Mouse (Mus musculus): Measurements from ENCODE around the gene Sh3gl1.

The Sh3gl1 gene

DNA sequence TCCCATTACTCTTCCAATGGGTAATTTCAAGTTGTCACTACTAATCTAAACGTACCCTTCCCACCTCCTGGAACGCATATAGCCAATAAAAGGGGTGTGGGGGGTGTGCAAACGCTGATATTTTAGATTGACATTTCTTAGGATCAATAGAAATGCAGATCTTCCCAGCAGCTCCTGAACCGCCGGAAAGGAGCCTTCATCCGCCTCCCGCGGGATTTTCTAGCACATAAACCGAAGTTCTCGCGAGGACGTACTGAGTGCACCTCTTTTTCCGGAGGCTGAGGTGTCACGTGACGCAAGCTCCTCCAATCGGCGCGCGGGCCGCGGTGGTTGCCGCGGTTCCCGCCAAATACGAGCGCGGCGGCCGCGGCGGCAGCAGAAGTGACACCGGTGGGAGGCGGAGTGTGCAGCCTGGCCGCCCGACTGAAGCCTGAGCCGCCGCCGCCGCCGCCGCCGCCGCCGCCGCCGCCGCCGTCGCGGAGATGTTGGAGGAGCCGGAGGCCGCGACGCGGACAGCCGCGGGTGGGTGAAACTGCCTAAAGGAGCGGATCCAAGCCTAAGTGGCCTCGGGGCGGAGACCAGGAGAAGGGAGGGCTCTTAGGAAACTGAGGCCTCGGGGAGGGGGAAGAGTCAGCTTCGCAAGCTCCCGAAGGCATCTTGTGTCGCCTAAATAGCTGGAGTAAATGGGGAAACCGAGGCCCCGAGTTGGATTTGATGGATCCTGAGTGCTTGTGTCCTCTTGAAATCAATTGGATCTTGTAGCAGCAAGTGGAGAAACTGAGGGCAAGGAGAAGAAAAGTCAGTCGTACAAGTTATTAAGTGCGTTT, 3.8 kb upstream of the Sh3gl1 start, which contains the start of gene Chaf1a:
Gene Chaf1a (plus strand): TSS at position 410 of the 827 bp plus-strand sequence.
- peak; percentile 99 for DNase-seq (ENCODE audit: extremely low read depth, low read depth)

DNA sequence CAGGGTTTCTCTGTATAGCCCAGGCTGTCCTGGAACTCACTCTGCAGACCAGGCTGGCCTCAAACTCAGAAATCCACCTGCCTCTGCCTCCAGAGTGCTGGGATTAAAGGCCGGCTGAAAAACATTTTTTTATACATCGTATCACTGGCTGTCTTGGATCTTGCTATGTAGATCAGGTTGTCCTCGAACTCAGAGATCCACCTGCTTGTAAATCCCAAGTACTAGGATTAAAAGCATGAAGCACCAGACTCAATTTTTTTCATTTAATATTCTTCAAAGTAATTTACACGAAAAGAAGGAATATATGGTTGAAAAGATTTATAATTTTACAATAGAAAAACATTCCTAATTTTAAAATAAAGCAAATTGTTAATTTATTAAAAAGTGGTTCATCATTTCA, 2.9 kb upstream of the Sh3gl1 start:
- no peak for DNase-seq (ENCODE audit: extremely low read depth, low read depth)

GRCm38 (mm10) chr17:56038583-56039261, 2.3 kb upstream of the Sh3gl1 start:
- DNase-seq (ENCODE audit: extremely low read depth, low read depth) = no peak

DNA sequence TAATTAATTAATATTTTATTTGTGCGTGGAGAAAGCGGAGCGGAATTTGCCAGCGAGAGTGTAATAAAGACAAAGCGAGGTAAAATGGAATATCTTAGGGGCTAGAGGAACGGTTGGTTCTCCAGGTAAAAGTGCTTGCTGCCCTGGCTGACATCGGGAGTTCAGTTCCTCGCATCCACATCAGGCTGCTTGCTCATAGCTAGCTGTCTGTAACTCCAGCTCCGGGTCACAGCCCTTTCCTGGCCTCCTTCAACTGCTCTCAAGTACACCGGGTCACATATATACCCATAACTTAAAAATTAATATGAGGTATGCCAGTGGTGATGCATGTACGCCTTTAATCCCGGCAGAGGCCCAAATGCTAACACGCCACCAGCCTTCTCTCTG, 459 bp upstream of the Sh3gl1 start:
- DNase-seq (ENCODE audit: extremely low read depth, low read depth) = no peak

DNA sequence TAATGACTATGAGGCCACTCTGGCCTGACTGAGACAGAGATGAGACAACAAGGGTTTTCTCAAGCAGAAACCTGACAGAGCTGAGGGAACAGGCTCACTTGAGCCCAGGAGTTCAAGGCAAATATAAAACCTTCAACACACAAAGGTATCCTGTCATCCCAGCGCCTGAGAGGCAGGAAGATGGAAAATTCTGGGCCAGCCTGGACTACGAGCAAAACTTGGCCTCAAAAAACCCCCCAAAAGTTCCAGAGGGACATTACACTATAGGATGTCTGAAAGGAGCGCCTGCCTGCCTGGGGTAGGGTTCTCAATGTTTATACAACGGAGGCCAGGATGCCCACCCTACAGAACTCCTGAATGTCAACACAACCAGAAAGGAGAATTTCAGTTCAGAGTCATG, 1.2 kb downstream of the Sh3gl1 start:
- DNase-seq (ENCODE audit: extremely low read depth, low read depth) = no peak

DNA sequence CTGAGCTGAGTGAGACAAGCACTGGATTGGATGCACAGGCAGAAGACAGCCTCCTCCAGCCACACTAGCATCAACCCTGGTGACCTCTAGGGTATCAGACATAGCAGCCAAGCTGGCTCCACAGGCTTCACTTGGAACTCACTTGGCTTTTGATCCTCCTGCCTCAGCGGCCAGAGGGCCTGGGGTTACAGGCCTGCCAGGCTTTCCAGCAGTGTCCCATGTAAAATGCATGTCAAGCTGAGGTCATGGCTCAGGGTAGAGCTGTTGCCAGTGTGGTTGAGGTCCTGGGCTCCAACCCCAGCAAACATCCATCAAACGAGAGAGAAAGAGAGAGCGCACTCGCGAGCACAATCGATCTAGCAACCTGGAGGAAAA, 1.7 kb downstream of the Sh3gl1 start:
- no peak for DNase-seq (ENCODE audit: extremely low read depth, low read depth)

DNA sequence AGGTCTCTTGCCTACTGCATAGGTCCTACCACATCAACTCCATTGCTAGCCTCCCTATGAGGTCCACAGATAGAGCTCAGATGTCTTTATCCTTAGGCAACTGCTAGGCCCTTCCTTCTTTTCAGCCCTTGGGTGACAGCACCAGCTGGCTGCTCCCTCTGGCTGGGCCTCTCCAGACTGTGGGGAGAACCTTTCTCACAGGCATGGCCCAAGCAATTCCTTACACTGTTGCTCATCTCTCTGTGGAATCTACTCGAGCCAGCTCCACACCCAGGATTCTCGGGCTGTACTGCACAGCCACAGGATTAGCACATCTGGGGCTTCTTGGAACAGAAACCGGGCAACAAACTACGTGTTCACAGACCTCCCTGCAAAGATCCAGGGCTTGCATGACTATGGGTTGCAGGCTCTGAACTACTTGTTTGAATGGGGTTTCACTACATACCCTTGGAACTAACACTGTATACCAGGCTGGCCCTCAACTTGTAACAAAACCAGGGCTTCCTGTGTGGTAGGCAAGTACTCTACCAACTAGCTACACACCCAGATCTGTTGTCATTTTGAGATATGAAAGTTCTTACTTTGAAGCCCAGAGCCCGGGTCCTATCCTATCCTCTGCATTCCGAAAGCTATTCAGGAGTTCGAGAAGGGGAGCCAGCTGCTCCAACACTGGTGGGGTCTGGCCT, 2.3 kb downstream of the Sh3gl1 start:
- no peak for DNase-seq (ENCODE audit: extremely low read depth, low read depth)

GRCm38 (mm10) chr17:56032831-56033230, 3.6 kb downstream of the Sh3gl1 start:
- no peak for DNase-seq (ENCODE audit: extremely low read depth, low read depth)

DNA sequence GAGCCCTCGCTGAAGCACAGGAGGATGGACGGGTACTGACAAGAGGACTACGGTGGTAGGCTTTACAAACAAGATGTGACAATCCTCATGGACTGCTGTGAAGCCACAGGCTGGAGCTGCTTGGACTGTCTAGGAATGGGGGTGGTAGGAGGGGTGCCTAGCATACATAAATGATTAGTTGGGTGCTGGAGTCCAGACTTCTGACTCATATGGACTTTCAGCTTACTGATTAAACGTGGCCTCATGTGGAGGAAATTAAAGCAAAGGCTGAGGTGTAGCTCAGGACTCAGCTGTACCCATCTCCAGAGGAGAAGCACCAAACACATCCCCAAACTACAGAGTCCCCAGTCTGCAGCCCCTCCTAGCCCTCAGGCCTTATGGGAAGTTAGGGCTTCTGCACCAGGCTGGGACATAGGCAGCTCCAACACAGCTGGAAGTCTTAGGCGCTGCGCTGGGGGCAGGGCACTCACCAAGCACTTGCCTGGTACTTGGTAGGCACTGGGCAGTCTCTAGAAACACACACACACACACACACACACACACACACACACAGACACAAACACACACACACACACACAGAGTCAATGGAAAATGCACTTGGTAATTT, 4.2 kb downstream of the Sh3gl1 start:
- DNase-seq (ENCODE audit: extremely low read depth, low read depth) = no peak

DNA sequence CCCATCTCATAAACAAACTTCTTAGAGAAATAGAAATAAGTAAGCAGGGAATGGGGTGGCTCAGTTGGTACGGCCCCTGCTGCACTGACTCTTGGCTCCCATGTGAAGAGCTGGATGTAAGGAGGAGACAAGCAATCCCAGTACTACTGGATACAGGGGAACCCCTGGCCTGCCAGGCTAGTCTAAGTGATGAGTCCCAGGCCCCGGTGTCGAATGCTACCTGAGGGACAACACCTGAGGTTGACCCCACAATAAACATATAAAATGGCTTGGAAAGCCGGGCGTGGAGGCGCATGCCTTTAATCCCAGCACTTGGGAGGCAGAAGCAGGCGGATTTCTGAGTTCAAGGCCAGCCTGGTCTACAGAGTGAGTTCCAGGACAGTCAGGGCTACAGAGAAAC, 5.0 kb downstream of the Sh3gl1 start:
- no peak for DNase-seq (ENCODE audit: extremely low read depth, low read depth)

- DNase-seq (ENCODE audit: extremely low read depth, low read depth) = peak; percentile 77
Observed at GRCm38 (mm10) chr17:56030919-56031318, 5.5 kb downstream of the Sh3gl1 start.

DNA sequence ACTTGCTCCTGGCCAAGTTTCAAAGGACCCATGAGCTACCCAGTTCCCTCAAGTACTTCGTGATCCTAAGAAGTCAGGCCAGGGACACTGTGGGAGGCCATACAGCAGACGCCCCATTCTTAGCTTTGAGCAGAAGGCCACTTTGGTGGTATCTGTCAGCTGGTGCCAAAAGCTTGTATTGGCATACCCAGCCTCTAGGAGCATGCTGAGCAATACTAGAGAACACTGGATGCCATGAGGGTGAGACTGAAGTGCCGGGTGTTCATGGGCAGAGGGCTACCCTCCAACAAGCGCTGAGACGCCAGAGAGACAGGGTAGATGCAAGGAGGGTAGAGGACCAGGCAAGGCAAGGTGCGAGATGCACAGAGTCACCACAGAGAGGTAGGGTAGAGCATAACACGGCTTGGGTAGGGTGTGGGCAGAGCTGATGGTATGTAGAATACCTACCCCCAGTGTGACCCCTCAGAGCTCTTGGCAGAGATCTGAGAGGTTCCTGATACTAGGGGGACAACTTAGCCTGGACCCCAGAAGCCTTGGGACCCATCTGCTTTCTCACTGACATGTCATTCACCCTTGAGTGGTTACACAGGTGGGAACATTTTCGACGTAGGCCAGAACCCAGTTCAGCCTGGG, 6.1 kb downstream of the Sh3gl1 start:
- DNase-seq (ENCODE audit: extremely low read depth, low read depth) = no peak

DNA sequence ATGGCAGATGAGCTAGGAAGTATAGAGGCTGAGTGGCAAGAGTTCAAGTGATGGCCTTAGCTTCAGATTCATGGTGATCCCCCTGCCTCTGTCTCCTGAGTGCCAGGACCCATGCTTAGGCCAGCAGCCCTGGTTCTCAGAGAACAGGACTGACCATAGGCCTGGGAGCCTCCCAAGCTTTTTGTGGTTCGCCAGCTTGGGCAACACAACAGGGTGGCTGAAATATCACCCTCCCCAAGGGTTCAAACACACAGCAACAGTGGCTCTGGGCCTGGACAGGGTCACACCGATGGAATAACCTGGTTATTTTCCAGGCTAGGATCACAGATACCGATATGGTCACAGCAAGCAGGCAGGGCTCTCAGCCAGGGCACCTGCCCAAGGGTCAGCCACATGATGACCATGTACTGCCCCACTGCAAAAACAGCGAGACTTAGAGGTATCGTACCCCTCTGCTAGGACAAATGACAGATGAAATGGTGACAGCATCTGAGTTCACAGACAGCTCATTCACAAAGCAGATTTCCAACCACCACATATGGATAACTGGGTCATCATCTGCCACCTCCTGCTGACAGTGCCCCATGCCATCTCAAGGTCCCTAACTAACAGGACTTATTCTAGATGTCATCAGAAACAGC, 8.5 kb downstream of the Sh3gl1 start:
- DNase-seq (ENCODE audit: extremely low read depth, low read depth) = no peak

- DNase-seq (ENCODE audit: extremely low read depth, low read depth) = no peak
Observed at GRCm38 (mm10) chr17:56026881-56027280, 9.6 kb downstream of the Sh3gl1 start.

DNA sequence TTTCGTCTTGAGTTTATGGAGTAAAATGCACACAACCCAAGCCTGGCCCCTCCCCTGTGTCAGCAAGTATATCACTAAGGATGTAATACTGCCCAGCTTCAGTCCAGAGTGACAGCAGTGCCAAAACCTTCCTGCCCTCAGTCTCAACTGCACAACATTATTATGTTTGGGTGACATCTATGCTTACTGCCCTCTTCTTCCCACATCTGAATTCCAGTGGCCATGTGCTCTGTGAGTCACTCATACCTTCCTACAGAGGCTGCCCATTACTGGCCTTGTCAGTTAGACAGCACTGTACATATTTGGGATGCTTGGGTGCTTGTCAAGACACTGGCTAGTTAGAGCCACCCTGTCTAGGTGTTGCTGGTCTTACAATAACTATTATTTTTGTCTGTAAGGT, 10.1 kb downstream of the Sh3gl1 start:
- DNase-seq (ENCODE audit: extremely low read depth, low read depth) = no peak

GRCm38 (mm10) chr17:56024931-56025330, 11.5 kb downstream of the Sh3gl1 start:
- no peak for DNase-seq (ENCODE audit: extremely low read depth, low read depth)

GRCm38 (mm10) chr17:56024476-56024875, 12.0 kb downstream of the Sh3gl1 start:
- no peak for DNase-seq (ENCODE audit: extremely low read depth, low read depth)

DNA sequence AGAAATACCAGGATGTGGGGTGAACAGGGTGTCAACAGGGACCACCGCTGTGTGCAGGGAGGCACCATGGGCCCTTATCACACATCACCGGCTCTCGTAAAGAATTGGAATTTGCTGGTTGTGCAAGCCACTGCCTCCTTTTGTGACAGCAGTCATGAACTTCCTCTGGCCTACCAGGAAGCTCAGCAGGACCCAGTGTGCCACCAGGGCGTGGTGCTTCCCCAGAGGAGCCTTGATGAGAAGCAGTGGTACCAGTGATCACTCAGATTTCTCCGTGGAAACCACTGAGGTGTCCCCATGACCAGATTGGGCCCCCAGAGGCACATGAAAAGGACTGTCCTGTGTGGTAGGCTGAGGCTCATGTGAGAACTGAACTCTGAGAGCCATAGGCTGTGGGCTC, 13.0 kb downstream of the Sh3gl1 start:
- DNase-seq (ENCODE audit: extremely low read depth, low read depth) = no peak

DNA sequence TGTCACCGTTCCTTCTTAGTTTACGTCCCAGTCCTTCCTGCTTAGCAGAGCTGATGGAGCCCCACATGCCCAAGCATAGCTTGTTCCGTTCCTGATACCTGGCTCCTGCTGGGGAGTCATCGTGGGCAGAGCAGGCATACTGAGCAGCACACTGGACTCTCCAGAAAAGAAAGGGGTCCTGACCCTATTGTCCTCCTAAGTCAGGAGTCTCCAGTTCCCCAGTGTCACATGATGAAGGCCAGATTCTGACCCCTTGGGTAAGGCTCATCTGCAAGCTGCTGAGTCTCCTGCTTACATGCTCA, 13.5 kb downstream of the Sh3gl1 start:
- DNase-seq (ENCODE audit: extremely low read depth, low read depth) = no peak

- no peak for DNase-seq (ENCODE audit: extremely low read depth, low read depth)
Observed at GRCm38 (mm10) chr17:56022131-56022988, 14.1 kb downstream of the Sh3gl1 start.

Measured in MEL-GATA-1-ER (cell line).